Mouse (Mus musculus) spleen, adult 2 months (tissue): Measurements from ENCODE around the gene Loxl1.

Experiments used
- CTCF ChIP-seq: fragments of 200-500 bp; IDR thresholded peaks from 2 replicates; pipeline ENCODE4 v1.5.1; 2011; ENCODE audit warnings: mild to moderate bottlenecking, inconsistent platforms; ENCODE audit not compliant: insufficient read depth, insufficient read length, insufficient replicate concordance; ENCODE audit errors: extremely low read depth
- POLR2A ChIP-seq: fragments of 200-500 bp; IDR thresholded peaks from 2 replicates; pipeline ENCODE4 v1.6.1; 2011; ENCODE audit warnings: low read depth, low read length, inconsistent platforms

DNA sequence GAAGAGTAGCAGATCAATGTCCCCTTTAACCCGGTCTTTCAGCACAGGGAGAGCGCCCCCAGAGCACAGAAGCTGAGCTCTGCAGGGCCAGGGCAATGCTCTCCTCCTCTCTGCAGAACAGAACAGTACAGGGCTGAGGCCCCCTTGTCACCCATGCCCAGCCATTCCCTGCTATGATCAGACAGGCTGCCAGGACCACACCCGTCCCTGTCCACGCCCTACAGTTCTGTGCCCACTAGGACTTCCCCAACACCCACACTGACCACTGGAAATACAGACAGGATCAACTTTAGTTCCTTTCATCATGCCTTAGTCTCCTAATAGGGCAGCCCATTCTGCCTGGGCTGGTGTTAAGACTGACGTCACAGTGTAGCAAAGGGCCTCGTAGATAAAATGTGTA is 15.9 kb downstream of the Loxl1 start:
- TF ChIP-seq CTCF (no peak), POLR2A (no peak)
